Mouse (Mus musculus): ENCODE data around the gene Hoxc9. TPM values are rescaled to one million over a fixed set of nuclear protein-coding genes. Genes with fewer than 3 reads are reported as not detected.

The Hoxc9 gene
- total RNA-seq (2021) = not detected
- long read RNA-seq, experiment 1 = 0 reads
- long read RNA-seq, experiment 2 = 0 reads

DNA sequence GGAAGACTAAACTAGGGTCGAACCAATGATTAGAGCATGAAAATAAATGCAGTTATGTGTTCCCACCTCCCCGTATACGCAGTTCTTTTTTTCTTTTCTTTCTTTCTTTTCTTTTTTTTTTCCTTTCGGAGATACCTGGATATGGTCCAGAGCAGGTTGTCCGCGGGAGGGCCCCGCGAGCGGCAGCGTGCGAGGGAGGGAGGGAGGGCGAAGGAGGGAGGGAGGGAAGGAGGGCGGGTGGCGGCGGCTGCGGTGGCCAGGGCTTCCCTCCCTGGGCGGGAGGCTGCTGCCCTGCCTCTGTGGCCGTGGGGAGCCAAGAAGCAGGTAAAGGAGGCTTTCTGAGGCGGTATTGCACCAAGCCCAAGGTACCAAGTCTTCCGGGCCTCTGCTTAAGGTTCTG is at the start of gene Hoxc9:
Gene Hoxc9 (plus strand): TSS at position 269 of the 400 bp plus-strand sequence.
- no peak for DNase-seq (ENCODE audit: low spot score in 2 of 2)
- H3K4me3 ChIP-seq = no peak within 1 kb of the TSS
- TF ChIP-seq CTCF (conservative IDR thresholded peaks at IDR 0.05) = no peak
- no peak within 1 kb of the TSS for H3K27ac ChIP-seq

DNA sequence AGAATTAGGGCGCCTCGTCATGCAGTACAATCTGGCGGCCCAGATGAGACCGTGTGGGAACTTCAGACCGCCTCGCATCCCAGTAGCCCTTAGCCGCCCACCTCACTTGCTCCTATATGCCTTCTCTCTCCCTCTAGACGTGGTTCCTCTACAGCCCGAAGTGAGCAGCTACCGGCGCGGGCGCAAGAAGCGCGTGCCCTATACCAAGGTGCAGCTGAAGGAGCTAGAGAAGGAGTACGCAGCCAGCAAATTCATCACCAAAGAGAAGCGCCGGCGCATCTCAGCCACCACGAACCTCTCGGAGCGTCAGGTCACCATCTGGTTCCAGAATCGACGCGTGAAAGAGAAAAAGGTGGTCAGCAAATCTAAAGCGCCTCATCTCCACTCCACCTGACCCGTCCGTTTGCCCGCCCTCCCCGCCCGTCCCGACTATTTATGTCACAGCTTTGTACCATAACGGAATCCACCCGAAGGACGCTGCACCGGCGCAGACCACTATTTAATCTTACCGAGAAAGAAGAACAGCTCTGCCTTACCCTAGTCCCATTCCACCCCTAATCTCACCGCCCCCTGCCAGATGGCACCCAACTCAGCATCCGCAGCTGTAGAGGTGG is 49.1 kb upstream of the Hoxc9 start:
- no peak for DNase-seq (ENCODE audit: low spot score in 2 of 2)
- TF ChIP-seq CTCF (conservative IDR thresholded peaks at IDR 0.05) = no peak
- Histone ChIP-seq H3K27ac (no peak overlapping the region), H3K4me3 (no peak overlapping the region)

DNA sequence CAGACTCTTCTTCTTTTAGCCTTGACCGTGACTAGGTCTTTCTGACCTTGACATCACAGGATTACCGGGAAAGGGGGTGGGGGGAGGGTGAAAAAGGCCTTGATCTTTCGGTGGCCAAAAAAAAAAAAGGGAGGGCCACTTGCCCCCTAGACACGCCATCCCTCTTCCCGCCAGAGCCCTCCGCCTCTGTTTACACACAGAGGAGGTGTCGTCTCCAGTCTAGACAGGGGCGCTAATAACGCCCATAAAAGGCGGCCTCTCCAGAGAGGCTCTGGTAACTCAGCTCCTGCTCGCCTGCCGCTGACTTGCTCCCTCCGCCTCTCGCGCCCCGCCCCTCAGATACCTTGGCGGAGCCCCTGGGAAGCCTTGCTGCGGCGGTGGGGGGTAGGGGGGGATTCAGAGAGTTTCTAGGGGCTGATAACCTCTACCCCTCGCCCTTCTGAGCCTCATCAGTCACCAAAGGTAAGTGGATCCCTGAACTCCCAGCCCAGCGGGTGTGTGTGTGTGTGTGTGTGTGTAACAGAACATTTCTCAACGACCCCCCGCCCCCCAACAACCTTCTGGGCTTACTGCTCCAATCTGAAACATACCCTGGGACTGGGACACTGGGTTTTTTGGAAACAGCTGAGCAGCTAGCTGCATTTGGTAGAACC is 44.4 kb upstream of the Hoxc9 start:
- no peak overlapping the region for H3K27ac ChIP-seq
- DNase-seq (ENCODE audit: low spot score in 2 of 2) = no peak
- H3K4me3 ChIP-seq = no peak overlapping the region
- no peak for TF ChIP-seq CTCF (conservative IDR thresholded peaks at IDR 0.05)

DNA sequence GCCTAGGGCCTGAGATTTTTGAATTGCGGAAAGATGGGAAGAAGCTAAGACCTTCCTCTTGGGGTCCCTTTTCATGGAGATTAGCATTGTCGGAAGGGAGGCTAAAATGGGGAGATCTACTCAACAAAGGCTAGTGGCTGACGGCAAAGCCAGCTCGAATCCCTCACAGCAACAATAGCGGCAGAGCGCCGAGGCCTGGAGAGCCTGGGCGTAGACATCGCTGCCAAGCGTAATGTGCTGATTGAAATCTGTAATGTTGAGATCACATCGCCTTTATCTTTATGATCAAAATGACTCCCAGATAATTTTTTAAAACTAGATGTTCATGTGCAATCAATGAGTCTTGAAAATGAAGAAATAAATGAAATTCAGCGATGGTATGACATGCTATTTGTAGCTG is 41.8 kb upstream of the Hoxc9 start:
- no peak overlapping the region for H3K27ac ChIP-seq
- TF ChIP-seq CTCF (conservative IDR thresholded peaks at IDR 0.05) = no peak
- DNase-seq (ENCODE audit: low spot score in 2 of 2) = no peak
- no peak overlapping the region for H3K4me3 ChIP-seq

DNA sequence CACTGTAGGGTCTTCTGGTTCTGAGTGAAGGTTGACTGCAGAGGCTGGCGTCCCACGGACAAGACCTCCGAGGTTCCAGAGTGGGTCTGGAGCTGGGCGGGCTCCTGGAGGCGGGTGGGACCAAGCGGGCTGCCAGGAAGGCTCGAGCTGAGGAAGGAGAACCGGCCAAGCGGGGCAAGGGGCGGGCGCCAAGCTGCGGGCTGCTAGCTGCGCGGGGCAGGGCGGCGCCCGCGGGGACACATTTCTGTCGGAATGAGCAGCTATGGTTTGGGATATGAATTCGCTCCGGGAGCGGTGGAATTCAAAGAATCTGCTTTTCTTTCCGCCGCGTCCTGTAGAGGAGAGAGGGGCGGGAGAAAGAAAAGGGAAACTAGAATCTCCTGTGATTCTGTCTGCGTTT is 41.3 kb upstream of the Hoxc9 start:
- Histone ChIP-seq H3K27ac (no peak overlapping the region), H3K4me3 (no peak overlapping the region)
- DNase-seq (ENCODE audit: low spot score in 2 of 2) = no peak
- TF ChIP-seq CTCF (conservative IDR thresholded peaks at IDR 0.05) = no peak

DNA sequence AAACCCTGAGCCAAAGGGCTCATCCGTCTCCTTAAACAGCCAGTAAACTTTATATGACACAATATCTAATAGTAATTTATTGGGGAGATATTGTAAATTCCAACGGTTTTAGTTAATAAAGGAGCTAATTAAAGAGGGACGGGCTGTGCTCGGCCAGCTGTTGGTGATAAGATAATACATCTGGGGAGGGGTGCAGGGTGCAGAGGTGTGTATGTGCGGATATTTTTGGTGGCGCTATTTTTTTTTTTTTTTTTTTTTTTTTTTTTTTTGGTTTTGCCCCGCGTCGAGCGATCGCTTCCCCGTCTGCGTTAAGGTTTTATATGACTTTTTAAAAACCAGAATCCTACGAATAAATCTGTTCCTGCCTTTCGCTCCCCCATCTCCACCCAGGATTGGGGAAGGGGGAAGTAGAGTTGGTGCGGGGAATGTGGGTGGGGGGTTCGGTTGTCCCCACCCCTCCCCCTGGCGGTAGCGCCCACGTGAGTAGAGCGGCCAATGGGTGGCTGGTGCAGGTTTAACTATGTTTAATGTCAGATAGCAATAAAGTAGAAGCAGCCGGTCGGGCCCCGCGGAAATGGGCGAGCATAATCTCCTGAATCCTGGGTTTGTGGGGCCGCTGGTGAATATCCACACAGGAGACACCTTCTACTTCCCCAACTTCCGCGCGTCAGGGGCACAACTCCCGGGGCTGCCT is 39.8 kb upstream of the Hoxc9 start, which contains the start of gene Hoxc12:
Gene Hoxc12 (plus strand): TSS at position 479 of the 694 bp plus-strand sequence.
- no peak for TF ChIP-seq CTCF (conservative IDR thresholded peaks at IDR 0.05)
- Histone ChIP-seq H3K27ac (no peak within 1 kb of the TSS), H3K4me3 (no peak within 1 kb of the TSS)
- DNase-seq (ENCODE audit: low spot score in 2 of 2) = no peak

DNA sequence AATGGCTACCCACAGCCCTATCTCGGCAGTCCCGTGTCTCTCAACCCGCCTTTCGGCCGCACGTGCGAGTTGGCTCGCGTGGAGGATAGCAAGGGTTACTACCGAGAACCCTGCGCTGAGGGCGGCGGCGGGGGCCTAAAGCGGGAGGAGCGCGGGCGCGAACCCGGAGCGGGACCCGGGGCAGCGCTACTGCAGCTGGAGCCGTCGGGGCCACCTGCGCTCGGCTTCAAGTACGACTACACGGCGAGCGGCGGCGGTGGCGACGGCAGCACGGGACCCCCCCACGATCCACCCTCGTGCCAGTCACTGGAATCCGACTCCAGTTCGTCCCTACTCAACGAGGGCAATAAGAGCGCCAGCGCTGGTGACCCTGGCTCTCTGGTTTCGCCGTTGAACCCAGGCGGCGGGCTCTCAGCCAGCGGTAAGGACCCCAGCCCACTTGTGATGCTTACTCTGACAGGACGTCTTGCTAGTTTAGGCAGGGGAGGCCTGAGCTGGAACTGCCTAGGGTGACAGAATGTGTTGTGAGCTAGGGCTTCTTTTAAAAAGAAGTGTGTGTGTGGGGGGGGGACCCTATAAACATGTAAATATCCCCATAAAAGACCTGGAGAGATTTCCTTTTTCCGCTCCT is 39.1 kb upstream of the Hoxc9 start:
- DNase-seq (ENCODE audit: low spot score in 2 of 2) = no peak
- H3K27ac ChIP-seq = no peak overlapping the region
- TF ChIP-seq CTCF (conservative IDR thresholded peaks at IDR 0.05) = no peak
- H3K4me3 ChIP-seq = no peak overlapping the region

DNA sequence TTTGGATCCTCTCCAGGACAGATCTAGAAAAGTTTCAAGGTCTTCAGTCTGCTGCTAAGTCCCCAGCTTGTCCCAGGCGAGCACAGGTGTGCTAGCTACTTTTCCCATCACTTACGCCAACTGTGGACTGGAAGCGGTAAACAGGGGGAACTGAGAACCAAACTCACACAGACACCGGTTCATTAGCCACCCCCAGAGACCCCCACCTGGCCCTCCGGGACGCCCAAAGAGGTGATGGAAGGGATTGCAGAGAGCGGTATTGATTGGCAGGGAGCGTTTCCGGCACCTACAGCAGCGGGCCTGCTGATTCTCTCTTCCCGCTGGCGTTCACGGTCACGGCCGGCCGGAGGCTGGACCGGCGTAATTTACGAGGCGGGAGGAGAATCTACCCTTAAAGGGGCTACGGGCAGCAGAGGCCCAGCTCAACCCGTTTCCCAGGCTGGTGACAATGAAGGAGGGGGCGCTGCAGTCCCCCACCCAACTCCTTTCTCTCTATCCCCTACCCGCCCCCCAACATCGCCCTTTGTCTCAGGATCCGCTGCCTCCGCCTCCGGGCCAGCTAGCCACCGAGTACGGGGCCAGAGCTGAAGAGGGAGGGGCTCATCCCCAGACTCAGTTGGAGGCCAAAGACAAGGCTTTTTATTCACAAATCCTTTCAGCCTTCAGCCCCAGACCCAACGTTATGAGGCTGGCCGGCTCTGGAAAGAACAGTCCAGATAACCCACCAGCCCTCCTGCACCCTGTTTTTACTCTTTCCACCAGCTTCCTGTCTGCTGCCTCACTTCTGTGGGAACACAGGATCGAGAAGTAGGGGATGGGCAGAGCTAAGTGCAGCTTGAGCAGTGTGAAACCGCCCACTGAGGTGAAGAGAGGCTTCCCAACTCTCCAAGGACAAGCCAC is 36.7 kb upstream of the Hoxc9 start:
- TF ChIP-seq CTCF (conservative IDR thresholded peaks at IDR 0.05) = no peak
- Histone ChIP-seq H3K4me3 (no peak overlapping the region), H3K27ac (no peak overlapping the region)
- DNase-seq (ENCODE audit: low spot score in 2 of 2) = no peak

DNA sequence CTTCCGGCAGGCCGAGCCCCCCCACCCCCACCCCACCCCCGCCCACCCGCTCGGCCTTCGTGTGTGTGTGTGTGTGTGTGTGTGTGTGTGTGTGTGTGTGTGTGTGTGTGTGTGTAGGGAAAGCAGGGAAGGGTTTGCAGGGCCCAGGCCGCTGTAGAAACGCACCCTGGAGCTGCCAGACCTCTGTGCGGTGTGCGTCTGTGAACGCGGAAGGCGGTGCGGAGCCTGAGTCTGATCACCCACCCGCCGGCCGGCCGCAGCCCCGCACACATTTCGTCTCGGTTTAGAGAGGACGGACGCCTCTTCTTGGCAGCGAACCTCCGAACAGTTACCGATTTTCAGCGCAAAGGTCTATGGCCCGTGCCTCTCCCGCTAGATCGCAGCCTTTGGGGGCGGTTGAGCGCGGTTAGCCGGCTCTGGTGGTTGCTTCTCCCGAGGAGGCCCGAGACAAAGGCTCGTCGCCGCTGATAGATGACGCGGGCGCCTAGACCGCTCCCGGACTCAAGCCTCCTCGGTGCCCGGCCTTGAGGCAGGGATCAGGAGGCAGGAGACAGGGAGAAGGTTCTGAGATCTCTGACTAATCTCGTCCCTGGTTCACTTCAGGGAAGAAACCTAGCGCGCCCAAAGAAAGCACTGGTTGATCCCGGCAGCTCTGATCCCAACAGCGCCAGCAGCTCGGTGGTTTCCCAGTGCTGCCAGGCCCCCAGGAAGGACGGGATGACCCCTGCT is 33.3 kb upstream of the Hoxc9 start:
- Histone ChIP-seq H3K4me3 (no peak overlapping the region), H3K27ac (no peak overlapping the region)
- no peak for TF ChIP-seq CTCF (conservative IDR thresholded peaks at IDR 0.05)
- DNase-seq (ENCODE audit: low spot score in 2 of 2) = no peak

DNA sequence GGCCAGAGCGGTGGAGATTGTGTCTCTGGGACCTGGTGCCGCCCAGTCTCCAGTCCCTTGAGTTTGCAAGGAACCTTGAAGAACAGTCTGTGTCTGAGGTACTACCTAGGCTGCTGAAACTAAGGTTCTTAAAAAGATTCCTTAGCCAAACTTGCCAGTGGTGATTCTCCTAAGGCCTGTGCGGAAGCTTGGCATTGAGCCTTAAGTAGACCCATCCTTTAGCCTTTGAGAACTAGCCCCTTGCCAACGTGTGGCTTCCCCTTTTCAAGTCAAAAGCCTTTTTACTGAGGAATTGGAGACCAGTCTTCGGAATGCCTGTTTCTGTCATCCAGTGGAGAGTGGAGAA is 32.8 kb upstream of the Hoxc9 start:
- Histone ChIP-seq H3K27ac (no peak overlapping the region), H3K4me3 (no peak overlapping the region)
- no peak for TF ChIP-seq CTCF (conservative IDR thresholded peaks at IDR 0.05)
- no peak for DNase-seq (ENCODE audit: low spot score in 2 of 2)

DNA sequence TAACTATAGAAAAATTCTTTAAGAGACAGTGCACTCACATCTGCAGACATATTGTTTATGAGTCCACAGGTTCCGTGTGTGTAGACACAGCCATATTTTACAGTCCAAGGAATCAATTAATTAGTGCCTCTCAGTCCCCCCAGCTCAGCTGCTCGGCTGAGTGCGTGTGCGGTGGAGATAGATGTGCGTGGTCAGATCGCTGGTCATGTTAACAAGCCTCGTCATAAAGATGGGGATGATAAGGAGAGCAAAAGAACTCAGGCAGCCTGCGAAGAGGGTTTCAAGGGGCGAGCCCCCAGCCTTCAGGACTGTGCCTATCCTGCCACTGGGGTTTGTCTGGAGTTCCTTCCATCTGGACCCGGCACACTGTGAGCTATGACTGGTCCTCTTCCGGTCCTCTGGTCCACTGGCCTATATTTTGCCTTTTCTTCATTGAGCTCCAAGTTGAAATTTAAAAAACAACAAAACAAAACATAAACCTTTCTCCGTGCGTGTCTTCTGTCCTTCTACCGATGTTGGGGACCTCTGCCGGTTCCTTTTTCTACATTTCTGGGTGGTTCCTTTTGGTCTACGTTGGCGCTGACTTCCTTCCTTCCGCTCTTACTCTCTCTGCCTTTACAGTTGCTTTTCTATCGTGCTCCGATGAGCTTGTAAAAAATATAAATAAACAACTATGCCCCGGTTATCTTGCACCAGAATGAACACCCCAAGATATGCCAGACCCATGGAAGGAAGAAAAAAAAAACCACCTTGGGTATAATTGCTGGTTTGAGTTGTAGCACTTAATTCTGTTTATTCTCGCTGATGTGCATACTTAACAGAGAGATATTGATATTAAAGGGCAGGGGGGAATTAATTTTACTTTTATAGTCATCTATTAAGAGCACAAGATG is 30.8 kb upstream of the Hoxc9 start:
- no peak for TF ChIP-seq CTCF (conservative IDR thresholded peaks at IDR 0.05)
- Histone ChIP-seq H3K27ac (no peak overlapping the region), H3K4me3 (no peak overlapping the region)
- no peak for DNase-seq (ENCODE audit: low spot score in 2 of 2)

Measured in layer of hippocampus, adult 2 months (tissue).